Mouse (Mus musculus) mouse embryonic stem cell (cell line): ENCODE measurements at regions not wholly inside any gene's neighbourhood (a gene's known extent, or its start where the extent isn't known, plus 50 kb on each side); places are given as distances from the start of the nearest gene placed in this dataset.

Source experiments
- in situ Hi-C, 2 experiments: fragments of 300-500 bp; cut with MboI; formaldehyde crosslinking; loops; 1 replicate in 1 of 2; 3 replicates in 1 of 2; pipeline ENCODE4 v1.14.3; 2019 to 2020; ENCODE audit warnings: low sequenced_read_pairs in 2 of 2, low pct_unique_long_range_greater_than_20kb in 1 of 2, mixed read lengths in 1 of 2; ENCODE audit not compliant: unreplicated experiment in 1 of 2

DNA sequence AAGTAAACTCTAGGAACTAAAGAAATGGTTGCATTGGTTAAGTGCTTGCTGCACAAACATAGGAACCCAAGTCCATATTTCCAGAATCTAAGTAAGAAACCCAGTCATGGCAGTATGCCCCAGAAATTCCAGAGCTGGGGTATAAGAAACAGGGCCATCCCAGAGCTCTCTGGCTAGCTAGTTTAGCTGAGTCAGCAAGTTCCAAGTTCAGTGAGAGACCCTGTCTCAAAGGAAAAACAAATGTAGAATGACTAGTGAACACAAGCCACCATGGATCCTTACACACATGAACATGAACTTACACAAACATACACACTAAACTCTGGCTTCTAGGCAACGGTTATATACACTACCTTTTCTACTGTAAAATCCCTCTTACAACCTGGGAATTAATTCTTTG, 245.4 kb downstream of the Slc4a3 start:
- in situ Hi-C loops: no loop called here

DNA sequence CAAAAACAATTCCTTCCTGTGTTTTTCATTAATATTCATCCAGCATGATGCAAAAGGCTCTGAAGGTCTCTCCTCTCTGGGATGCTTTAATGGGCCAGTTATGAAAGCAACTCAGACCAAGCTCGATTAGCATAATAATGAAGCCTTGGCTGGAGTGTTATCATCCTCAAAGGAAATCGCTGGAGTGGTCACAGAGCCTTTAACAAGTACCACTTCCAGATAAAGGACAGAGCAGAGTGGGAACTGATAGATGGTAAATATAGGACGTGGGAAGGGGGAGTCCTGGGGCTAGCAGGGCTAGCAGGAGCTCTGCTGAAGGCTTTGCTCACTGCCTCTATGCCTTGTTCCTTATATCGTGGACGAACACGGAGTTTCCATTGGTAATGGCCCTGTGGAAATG, 251.7 kb downstream of the Slc4a3 start:
- in situ Hi-C loops: no loop called here

DNA sequence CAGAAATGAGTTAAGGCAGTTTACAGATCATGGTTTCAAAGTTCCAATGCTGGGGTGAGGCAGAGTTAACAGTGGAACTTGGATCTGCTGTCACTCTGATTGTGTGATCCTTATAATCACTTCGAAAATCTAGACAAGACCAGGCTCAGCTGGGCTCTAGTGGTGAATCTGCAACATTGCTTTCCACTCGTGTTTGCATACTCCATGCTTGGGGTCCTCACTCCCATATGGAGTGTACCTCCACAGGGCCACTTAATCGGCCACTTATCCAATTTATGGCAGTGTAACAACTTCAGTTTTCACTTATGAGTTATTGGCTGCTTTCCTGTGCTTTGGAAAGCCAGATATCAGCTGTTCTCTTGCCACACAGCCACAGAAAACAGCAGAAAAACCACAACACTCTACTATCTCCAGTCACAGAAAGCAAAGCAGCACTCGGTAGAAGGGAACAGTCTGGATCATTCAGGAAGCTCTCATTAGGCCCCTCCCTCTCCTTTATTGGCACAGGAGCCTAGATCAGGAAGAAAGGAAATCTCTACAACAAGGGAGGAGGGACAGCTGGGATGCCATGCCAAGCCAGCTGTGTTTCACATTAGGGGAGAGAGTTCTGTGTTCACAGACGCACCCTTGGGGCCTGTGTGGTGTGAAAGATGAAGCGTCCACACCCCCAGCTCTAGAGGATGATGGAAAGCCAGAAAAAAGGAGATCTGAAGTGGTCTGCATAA, 252.5 kb downstream of the Slc4a3 start:
- in situ Hi-C loops: no loop called here

DNA sequence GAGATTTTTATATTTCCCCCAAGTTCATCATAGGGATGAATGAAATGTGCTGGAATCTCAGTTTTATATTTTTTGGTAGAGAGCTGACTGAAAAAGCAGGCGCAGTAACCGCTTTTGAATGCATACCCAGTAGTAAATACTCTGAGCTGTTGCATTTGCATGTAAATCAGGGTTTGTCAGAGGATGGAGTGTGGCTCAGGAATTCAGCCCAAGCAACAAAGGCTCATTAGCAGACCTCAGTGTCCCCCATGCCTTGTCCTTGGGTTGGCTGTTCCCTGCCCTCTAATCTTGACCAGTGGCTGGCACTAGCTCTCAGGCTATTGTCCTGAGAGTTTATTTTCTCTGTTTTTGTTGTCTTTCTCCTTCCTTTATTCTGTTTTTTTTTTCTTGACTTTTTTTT, 258.4 kb downstream of the Slc4a3 start:
- in situ Hi-C loops: no loop called here

DNA sequence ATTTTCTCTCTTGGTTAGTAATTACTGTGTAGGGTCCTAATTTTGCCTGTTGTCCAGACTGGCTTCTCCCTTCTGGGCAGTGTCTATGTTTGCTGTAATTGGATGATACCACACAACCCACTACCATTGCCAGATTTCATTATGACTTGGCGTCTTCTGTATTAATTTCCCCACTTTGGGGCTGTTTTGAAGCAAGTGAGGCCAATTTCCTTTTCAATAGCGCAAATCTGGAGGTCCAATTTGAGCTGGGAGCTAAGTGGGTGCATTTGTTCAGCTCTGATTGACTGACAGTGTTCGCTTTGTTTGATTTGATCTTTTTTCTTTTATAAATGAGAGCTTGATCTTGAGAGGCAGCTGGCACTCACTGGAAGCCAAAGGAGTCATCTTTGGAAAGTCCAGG, 266.4 kb downstream of the Slc4a3 start:
- in situ Hi-C loops: no loop called here

DNA sequence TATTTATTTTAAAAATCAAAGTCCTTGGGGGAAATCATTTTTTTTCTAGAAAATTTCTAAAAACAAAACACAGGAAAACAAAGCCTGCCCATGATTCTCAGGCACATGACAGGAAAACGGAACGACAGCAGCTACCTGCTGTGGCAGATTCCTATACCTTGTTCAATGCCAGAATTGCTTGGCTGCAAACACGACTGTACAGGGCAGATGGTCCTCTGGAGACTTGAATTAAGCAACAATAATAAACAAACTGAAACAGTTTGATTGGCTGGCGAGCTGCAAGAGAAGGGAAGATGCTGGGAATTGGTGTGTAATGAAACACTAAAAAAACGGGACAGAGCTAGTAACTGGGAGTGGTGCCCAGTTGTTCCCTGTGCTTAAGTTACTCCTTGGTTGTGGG, 280.1 kb downstream of the Slc4a3 start:
- in situ Hi-C loops: no loop called here

DNA sequence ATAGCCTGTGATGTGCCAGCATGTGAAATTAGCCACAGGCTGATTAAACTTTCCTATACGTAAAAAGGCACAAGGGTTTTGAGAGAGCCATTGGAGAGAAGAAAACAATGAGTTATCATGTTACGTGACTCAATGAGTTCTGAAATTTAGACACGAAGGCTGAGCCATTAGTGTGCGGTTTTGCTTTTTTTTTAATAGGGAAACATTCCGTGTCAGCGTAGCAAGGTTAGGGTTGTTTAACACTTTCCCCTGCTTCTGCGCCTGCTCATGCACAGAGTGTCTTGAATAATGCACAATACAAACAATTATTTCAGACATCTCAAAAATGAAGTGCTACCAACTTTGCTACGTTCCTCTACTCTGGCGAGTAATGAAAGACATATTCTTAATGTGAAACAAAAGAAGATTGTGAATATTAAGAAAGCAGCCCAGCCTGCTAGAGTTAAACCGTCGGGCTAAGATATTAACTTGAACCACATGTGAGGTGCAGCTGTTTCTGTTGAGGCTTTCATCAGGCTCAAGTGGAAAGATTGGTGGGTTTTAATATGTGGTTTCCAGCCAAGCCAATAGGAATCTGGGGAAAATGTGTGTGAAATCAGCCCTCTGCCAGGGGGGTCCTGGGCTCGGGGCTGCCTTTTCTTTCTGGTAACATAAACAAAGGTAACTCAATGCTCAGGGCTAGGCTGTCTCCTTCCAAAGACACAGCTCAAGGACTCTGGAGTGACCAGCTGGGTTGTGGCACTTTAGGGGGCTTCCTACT, 287.2 kb downstream of the Slc4a3 start:
- in situ Hi-C loops: no loop called here

DNA sequence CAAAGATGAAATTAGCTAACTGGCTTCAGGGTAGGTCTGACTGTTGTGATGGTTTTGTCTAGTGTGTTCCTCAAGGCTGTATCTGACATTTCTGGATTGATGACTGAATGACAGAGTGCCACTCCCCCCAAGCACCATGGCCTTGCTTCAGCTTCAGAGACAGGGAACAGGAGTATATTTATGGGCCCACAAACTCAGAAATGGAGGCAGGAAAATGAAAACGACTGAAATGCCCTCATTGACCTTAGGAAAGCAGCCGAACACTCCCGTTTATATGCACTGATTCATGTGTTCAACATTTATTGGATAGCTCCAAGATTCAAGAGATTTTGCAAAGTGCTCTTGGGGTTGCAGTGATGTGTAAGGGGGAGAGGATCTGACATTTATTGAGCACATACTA, 288.3 kb downstream of the Slc4a3 start:
- in situ Hi-C loops: no loop called here

DNA sequence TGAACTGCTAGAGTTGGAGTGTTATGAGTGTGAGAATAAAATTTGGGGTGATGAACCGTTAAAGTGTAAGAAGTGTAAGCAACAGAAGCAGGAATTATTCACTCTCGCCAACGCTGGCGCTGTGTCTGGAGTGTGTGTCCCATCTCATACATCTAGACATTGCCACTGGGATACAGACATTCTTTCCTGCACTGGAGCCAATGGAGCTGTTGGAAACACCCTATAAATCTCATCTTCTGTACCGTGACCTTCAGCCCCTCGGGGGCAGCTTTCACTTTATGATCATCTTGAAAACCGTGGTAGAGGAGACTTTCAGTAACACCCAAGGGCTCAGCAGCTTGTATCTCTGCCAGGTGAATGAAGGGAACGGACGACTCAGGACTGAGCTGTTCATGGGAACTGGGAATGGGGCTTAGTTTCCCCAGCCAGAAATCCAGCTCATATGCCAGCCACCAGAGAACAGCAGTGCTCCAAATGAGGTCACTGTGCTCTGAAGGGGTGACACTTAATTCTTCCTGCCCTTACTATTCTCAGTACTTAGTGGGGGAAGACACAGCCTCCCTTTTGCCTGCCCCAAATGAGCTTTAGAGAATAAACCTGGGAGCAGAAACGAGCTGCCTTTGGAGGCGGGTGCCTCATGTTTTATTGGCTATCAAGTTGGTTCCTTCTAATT, 293.6 kb downstream of the Slc4a3 start:
- in situ Hi-C loops: no loop called here

DNA sequence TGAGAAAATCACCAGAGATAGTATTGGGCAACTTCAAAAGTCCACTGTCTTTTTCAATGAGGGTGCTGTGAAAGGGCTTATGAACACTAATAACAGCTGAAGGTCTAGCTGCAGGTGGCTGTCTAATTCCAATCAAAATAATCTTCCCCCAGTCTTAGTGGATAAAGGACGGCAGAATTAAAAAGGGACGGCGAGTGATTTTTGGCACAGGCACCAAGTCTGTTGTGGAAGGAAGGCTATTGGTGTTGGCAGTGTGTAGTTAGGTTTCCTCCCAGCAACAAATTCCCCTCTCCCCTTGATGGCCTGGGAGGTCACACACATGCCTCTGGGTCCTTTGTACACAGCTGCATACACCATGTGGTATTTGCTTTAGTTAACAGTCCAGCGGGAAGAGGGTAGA, 296.3 kb downstream of the Slc4a3 start:
- in situ Hi-C loops: no loop called here

DNA sequence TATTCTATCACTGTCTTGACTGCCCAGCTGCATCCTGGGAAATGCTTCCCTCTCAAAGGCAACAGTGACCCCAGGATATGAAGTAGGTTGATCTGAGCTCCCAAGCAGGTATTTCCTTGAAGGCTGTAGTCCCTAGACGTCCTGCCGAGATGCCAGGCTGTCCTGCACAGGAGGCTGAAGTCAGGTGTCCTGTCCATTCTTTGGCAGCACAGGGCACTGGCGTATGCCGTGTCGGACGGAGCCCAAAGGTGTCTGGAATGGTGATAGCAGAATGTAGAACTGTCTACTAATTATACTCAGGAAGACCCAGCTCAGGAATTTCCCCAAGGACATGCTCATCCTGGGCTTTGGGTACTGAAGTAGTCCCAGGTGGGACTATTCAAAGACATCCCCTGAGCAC, 297.3 kb downstream of the Slc4a3 start:
- in situ Hi-C loops: no loop called here

DNA sequence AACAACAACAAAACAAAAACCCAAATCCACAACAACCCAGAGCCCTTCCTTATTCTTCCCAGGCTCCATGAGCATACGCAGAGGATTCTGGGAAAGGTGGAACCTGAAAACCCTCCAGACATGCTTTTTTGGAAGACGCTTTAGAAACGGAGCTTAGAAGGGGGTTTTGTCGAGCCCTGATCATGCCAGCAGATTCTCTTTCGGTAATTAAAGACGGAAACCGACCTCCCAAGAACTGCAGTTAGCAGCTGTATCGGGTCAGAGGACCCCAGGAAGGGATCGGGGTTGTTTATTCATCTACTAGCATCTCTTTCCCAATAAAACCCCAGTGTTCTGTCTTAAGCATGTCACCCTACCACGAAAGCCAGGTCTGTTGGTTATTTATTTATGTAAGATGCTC, 298.1 kb downstream of the Slc4a3 start:
- in situ Hi-C loops: no loop called here

DNA sequence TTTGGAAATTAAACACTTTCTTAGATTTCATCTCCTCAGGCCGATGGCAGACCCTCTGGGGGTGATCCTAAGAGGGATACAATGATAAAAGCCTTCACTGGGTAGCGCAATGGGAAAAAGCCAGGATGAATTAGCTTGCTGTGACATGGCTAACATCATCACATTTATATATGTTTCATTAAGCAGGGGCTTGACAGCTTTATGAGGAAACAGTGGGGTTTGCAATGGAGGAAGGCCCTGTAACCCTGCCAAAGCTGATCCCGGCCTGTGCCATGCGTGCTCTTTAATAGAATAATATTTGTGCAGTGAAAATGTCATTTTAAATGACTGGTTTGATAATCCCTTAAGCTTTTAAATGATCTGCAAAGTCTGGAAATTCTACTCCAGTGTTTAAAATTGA, 298.5 kb downstream of the Slc4a3 start:
- in situ Hi-C loops: no loop called here

DNA sequence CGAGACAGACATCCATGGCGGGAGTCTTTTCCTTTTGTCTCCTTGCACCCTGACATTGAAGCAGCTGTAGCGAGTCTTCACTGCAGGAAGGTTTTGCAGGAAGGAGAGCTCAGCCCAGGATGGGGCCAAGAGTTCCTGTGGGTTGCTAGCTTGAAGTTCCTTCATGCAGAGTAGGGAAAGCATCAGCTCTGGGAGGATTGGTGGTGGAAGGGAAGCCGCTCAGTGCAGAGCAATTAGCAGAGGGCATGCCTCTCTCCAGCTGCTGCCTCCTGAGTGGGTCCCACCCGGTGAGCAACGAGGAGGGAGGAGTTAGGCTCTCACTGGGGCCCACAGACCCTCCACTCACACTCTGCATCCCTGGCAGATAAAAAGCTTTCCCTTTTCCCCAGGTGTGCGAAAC, 298.9 kb downstream of the Slc4a3 start:
- in situ Hi-C loops: no loop called here

DNA sequence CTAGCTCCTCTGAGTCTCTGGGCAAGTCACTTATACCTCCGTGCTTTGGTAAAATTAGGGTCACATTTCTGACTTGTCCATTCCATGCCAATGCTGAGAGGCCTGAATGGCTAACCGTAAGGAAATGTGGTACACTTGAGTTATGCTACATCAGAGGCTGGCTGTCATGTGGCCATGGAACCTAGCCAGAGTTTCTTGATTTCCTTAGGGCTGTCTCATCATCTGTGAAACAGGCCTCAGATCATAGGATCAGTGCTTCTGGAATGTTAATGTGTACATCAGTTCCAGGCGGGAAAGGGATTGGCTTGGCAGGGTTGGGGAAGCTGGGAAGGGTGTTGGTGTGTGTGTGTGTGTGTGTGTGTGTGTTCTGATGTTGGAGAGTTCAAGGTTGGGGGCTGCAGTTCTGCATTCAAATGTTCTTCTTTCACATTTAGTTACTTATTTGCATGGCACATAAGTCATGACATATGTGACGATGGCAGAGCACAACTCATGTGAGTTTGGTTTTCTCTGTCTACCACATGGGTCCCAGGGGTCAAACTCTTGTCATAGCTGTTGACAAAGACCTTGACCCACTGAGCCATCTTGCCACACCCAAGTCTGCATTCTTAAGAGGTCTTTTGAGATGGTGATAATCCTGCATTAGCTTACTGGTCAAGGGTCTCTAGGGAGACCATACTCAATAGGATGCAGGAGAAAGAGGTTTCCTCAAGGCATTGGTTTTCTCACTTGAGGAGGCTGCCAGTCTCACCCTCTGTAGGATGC, 299.9 kb downstream of the Slc4a3 start:
- in situ Hi-C loops: no loop called here

DNA sequence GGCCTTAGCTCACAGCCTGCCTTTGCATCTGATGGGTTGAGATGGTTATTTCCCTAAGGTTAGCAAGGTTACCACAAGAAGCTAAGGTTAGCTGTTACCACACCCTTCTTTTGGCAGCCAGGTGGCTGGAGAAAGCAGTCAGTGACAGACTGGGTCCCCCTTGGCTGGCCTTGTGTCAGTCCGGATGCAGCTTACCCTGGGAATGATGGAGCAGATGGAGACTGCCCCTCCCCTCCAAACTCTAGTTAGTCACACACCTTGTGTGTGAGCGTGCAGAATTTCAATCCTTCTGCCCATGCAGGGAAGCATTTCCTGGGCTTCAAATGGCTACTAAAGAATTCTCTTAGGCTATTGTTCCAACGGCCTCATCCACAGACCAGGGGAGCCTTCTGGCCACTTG, 301.6 kb downstream of the Slc4a3 start:
- in situ Hi-C loops: no loop called here

DNA sequence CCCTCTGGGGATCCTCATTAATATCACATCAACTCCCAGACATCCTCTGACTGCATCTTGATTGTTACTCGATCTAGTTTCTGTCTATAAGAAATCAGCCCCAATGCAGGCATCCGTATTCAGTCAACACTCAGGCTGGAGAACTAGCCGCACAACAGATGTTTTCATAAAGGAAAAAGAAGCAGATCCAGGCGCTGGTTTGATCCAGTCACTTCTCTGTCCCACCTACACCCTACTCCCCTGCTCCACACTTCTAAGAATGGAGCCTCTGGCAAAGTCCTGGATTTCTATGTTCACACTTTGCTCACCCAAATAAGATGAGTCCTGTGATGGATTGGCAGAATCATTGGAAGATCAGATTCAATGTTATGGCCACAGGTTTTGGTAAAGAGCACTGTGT, 302.4 kb downstream of the Slc4a3 start:
- in situ Hi-C loops: no loop called here

DNA sequence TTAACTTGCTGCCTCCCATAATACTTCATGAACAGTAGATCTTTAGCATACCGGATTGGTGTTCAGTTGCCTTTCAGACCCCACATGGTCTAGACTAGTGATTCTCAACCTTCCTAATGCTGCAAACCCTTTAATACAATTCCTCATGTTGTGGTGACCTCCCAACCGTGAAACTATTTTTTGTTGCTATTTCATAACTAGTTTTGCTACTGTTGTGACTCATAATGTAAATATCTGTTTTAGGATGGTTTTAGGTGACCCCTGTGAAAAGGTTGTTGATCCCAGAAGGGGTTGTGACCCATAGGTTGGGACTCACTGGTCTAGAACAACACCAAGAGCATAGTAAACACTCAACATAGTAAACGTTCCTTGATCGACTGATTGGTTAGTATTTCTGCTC, 304.1 kb downstream of the Slc4a3 start:
- in situ Hi-C loops: no loop called here
